Mouse (Mus musculus) lung, embryonic 16.5 days (tissue): ENCODE measurements around the gene Muc5ac. TPM values are rescaled to one million over a fixed set of nuclear protein-coding genes. Genes with fewer than 3 reads are reported as not detected.
"Not testable (repeated sequence)": the region's sequence is repeated elsewhere in the genome, so short reads cannot be mapped to it uniquely, and the experiment has no call there.

ENCODE experiments used
- ATAC-seq: fragments of 200-750 bp; cut with Nextera tagmentation; 2 replicates; pipeline ENCODE4 v1.8.0; 2017; ENCODE audit warnings: low read depth, mild to moderate bottlenecking, moderate library complexity
- H3K27ac ChIP-seq: fragments of 300-500 bp; sonication (generic); 2 replicates; pipeline ENCODE4 v1.5.1; 2014; ENCODE audit warnings: mild to moderate bottlenecking, control low read depth, low read length
- H3K27me3 ChIP-seq: fragments of 300-500 bp; sonication (generic); 2 replicates; pipeline ENCODE4 v1.6.1; 2014; ENCODE audit warnings: low read depth, low read length, mixed read lengths; ENCODE audit not compliant: control insufficient read depth, insufficient read depth
- H3K36me3 ChIP-seq: fragments of 300-500 bp; sonication (generic); 2 replicates; pipeline ENCODE4 v1.6.1; 2014; ENCODE audit warnings: low read length; ENCODE audit not compliant: control insufficient read depth, insufficient read depth
- H3K4me1 ChIP-seq: fragments of 300-500 bp; sonication (generic); replicated peaks from 2 replicates; pipeline ENCODE4 v1.6.1; 2014; ENCODE audit warnings: low read length, mixed read lengths; ENCODE audit not compliant: control insufficient read depth, insufficient read depth
- H3K4me2 ChIP-seq: fragments of 300-500 bp; sonication (generic); 2 replicates; pipeline ENCODE4 v1.6.1; 2014; ENCODE audit warnings: low read depth, low read length, control low read depth
- H3K4me3 ChIP-seq: fragments of 300-500 bp; sonication (generic); 2 replicates; pipeline ENCODE4 v1.5.1; 2014; ENCODE audit warnings: mild to moderate bottlenecking, low read length, control low read depth
- H3K9ac ChIP-seq: fragments of 300-500 bp; sonication (generic); 2 replicates; pipeline ENCODE4 v1.6.1; 2014; ENCODE audit warnings: low read length, control low read depth
- H3K9me3 ChIP-seq: fragments of 300-500 bp; sonication (generic); 2 replicates; pipeline ENCODE4 v1.6.1; 2016; ENCODE audit warnings: low read length; ENCODE audit not compliant: control insufficient read depth
- WGBS: fragments of 180-500 bp; shearing (Covaris S2); extraction: QIAGEN DNeasy Blood & Tissue Kit; methylation state at CpG from one replicate; pipeline ENCODE4 v1.1.7; 2014; 5-methylcytosine and 5-hydroxymethylcytosine counted together
- polyA plus RNA-seq: library from polyadenylated mRNA; unstranded; fragments of >200 nt; fragmentation: Nextera tagmentation; extraction: Ambion mirVana; gene quantifications from 2 replicates; pipeline ENCODE4 v1.2.1, GENCODE M21; 2015

The Muc5ac gene
- polyA plus RNA-seq, 1 experiment from 2014 or later: 0.35 TPM

- Histone ChIP-seq H3K27ac (no peak overlapping the region), H3K9ac (no peak overlapping the region), H3K4me2 (no peak overlapping the region), H3K9me3 (no peaks in the 10 kb centered on the region), H3K27me3 (no peaks in the 10 kb centered on the region), H3K36me3 (no peaks in the 10 kb centered on the region), H3K4me1 (peaks cover 10% of the 10 kb centered on the region), H3K4me3 (no peak overlapping the region)
- 89% methylated on average over 5 of the region's 5 CpGs for WGBS
- ATAC-seq: no peak
Measured at GRCm38 (mm10) chr7:141776199-141776598, 12.6 kb upstream of the Muc5ac start.

GRCm38 (mm10) chr7:141794251-141794650 is 5.5 kb downstream of the Muc5ac start:
- Histone ChIP-seq H3K4me3 (no peak overlapping the region), H3K27me3 (no peaks in the 10 kb centered on the region), H3K36me3 (no peaks in the 10 kb centered on the region), H3K4me2 (no peak overlapping the region), H3K9me3 (no peaks in the 10 kb centered on the region), H3K9ac (no peak overlapping the region), H3K4me1 (no peaks in the 10 kb centered on the region), H3K27ac (no peak overlapping the region)
- 93% methylated on average over 1 of the region's 1 CpGs for WGBS
- no peak for ATAC-seq

- Histone ChIP-seq H3K4me3 (no peak overlapping the region), H3K9me3 (no peaks in the 10 kb centered on the region), H3K36me3 (no peaks in the 10 kb centered on the region), H3K27me3 (no peaks in the 10 kb centered on the region), H3K9ac (no peak overlapping the region), H3K27ac (no peak overlapping the region), H3K4me1 (no peaks in the 10 kb centered on the region), H3K4me2 (no peak overlapping the region)
- WGBS: 85% methylated on average over 7 of the region's 7 CpGs
- ATAC-seq: no peak
Measured at GRCm38 (mm10) chr7:141803206-141803605, 14.4 kb downstream of the Muc5ac start.

GRCm38 (mm10) chr7:141805384-141805783 is 16.6 kb downstream of the Muc5ac start:
- ATAC-seq: no peak
- H3K27me3 ChIP-seq: no peaks in the 10 kb centered on the region
- no peaks in the 10 kb centered on the region for H3K36me3 ChIP-seq
- no peak overlapping the region for H3K4me2 ChIP-seq
- no peaks in the 10 kb centered on the region for H3K9me3 ChIP-seq
- 80% methylated on average over 7 of the region's 7 CpGs for WGBS
- no peak overlapping the region for H3K9ac ChIP-seq
- no peaks in the 10 kb centered on the region for H3K4me1 ChIP-seq
- no peak overlapping the region for H3K4me3 ChIP-seq
- H3K27ac ChIP-seq: no peak overlapping the region

GRCm38 (mm10) chr7:141807823-141808222 is 19.1 kb downstream of the Muc5ac start:
- H3K27me3 ChIP-seq, H3K4me3 ChIP-seq, H3K9me3 ChIP-seq, H3K9ac ChIP-seq, H3K27ac ChIP-seq, H3K36me3 ChIP-seq, H3K4me2 ChIP-seq, H3K4me1 ChIP-seq: not testable (repeated sequence)
- ATAC-seq: peak; percentile 65
- WGBS: no CpG with 5 or more reads among the region's 4 CpGs

- peak; percentile 70 for ATAC-seq
- no CpG with 5 or more reads among the region's 4 CpGs for WGBS
- H3K4me3 ChIP-seq: not testable (repeated sequence)
Measured at GRCm38 (mm10) chr7:141809933-141810332, 21.2 kb downstream of the Muc5ac start.

GRCm38 (mm10) chr7:141813321-141813720 is 24.5 kb downstream of the Muc5ac start:
- no peaks in the 10 kb centered on the region for H3K36me3 ChIP-seq
- H3K27me3 ChIP-seq: no peaks in the 10 kb centered on the region
- no peaks in the 10 kb centered on the region for H3K9me3 ChIP-seq
- no peak for ATAC-seq
- no peaks in the 10 kb centered on the region for H3K4me1 ChIP-seq
- no peak overlapping the region for H3K4me3 ChIP-seq
- 71% methylated on average over 4 of the region's 4 CpGs for WGBS
- H3K4me2 ChIP-seq: no peak overlapping the region
- no peak overlapping the region for H3K27ac ChIP-seq
- no peak overlapping the region for H3K9ac ChIP-seq

More at GRCm38 (mm10) chr7:141809933-141810332, 21.2 kb downstream of the Muc5ac start:
- H3K27me3 ChIP-seq, H3K27ac ChIP-seq, H3K4me1 ChIP-seq, H3K4me2 ChIP-seq, H3K9me3 ChIP-seq, H3K9ac ChIP-seq, H3K36me3 ChIP-seq: not testable (repeated sequence)

- Histone ChIP-seq H3K36me3 (no peaks in the 10 kb centered on the region), H3K4me1 (no peaks in the 10 kb centered on the region), H3K27me3 (no peaks in the 10 kb centered on the region), H3K4me2 (no peak overlapping the region), H3K4me3 (no peak overlapping the region), H3K9ac (no peak overlapping the region), H3K9me3 (no peaks in the 10 kb centered on the region), H3K27ac (no peak overlapping the region)
- no peak for ATAC-seq
- 76% methylated on average over 4 of the region's 4 CpGs for WGBS
Measured at GRCm38 (mm10) chr7:141815361-141815760, 26.6 kb downstream of the Muc5ac start.

- Histone ChIP-seq H3K27me3 (no peaks in the 10 kb centered on the region), H3K4me2 (no peak overlapping the region), H3K9me3 (no peaks in the 10 kb centered on the region), H3K4me1 (no peaks in the 10 kb centered on the region), H3K36me3 (no peaks in the 10 kb centered on the region), H3K9ac (no peak overlapping the region), H3K27ac (no peak overlapping the region), H3K4me3 (no peak overlapping the region)
- ATAC-seq: no peak
- 59% methylated on average over 11 of the region's 11 CpGs for WGBS
Measured at GRCm38 (mm10) chr7:141817355-141818075, 28.7 kb downstream of the Muc5ac start.

GRCm38 (mm10) chr7:141818267-141818666 is 29.5 kb downstream of the Muc5ac start:
- WGBS: 81% methylated on average over 3 of the region's 3 CpGs

More at GRCm38 (mm10) chr7:141818267-141818666, 29.5 kb downstream of the Muc5ac start:
- Histone ChIP-seq H3K4me2 (no peak overlapping the region), H3K4me1 (no peaks in the 10 kb centered on the region), H3K4me3 (no peak overlapping the region), H3K9ac (no peak overlapping the region), H3K27me3 (no peaks in the 10 kb centered on the region), H3K9me3 (no peaks in the 10 kb centered on the region), H3K36me3 (no peaks in the 10 kb centered on the region), H3K27ac (no peak overlapping the region)
- ATAC-seq: no peak
